Mouse (Mus musculus) midbrain, embryonic 12.5 days (tissue): ENCODE measurements around the gene Olfr31. TPM values are rescaled to one million over a fixed set of nuclear protein-coding genes. Genes with fewer than 3 reads are reported as not detected.

Source experiments
- ATAC-seq: fragments of 200-750 bp; cut with Nextera tagmentation; 2 replicates; pipeline ENCODE4 v1.8.0; 2017; ENCODE audit warnings: low read depth, moderate TSS enrichment, moderate library complexity; ENCODE audit not compliant: low FRiP score
- H3K27ac ChIP-seq: fragments of 300-500 bp; sonication (generic); replicated peaks from 2 replicates; pipeline ENCODE4 v1.5.1; 2016; ENCODE audit warnings: mild to moderate bottlenecking
- H3K27me3 ChIP-seq: fragments of 300-500 bp; sonication (generic); 2 replicates; pipeline ENCODE4 v1.6.1; 2016; ENCODE audit warnings: mild to moderate bottlenecking
- H3K36me3 ChIP-seq: fragments of 300-500 bp; sonication (generic); 2 replicates; pipeline ENCODE4 v1.6.1; 2016
- H3K4me1 ChIP-seq: fragments of 300-500 bp; sonication (generic); 2 replicates; pipeline ENCODE4 v1.6.1; 2016
- H3K4me2 ChIP-seq: fragments of 300-500 bp; sonication (generic); replicated peaks from 2 replicates; pipeline ENCODE4 v1.6.1; 2016; ENCODE audit warnings: mild to moderate bottlenecking, moderate library complexity
- H3K4me3 ChIP-seq: fragments of 300-500 bp; sonication (generic); 2 replicates; pipeline ENCODE4 v1.5.1; 2016; ENCODE audit warnings: mild to moderate bottlenecking
- H3K9ac ChIP-seq: fragments of 300-500 bp; sonication (generic); replicated peaks from 2 replicates; pipeline ENCODE4 v1.6.1; 2016; ENCODE audit warnings: mild to moderate bottlenecking, moderate library complexity
- H3K9me3 ChIP-seq: fragments of 300-500 bp; sonication (generic); 2 replicates; pipeline ENCODE4 v1.6.1; 2016; ENCODE audit warnings: mild to moderate bottlenecking
- WGBS: fragments of 180-500 bp; shearing (Covaris S2); methylation state at CpG from one replicate; pipeline ENCODE4 v1.1.7; 2016; 5-methylcytosine and 5-hydroxymethylcytosine counted together
- polyA plus RNA-seq: library from polyadenylated mRNA; unstranded; fragments of >200 nt; fragmentation: Nextera tagmentation; extraction: Ambion mirVana; gene quantifications from 2 replicates; pipeline ENCODE4 v1.2.1, GENCODE M21; 2016

Gene Olfr31
- polyA plus RNA-seq, 1 experiment from 2014 or later, result not detected

DNA sequence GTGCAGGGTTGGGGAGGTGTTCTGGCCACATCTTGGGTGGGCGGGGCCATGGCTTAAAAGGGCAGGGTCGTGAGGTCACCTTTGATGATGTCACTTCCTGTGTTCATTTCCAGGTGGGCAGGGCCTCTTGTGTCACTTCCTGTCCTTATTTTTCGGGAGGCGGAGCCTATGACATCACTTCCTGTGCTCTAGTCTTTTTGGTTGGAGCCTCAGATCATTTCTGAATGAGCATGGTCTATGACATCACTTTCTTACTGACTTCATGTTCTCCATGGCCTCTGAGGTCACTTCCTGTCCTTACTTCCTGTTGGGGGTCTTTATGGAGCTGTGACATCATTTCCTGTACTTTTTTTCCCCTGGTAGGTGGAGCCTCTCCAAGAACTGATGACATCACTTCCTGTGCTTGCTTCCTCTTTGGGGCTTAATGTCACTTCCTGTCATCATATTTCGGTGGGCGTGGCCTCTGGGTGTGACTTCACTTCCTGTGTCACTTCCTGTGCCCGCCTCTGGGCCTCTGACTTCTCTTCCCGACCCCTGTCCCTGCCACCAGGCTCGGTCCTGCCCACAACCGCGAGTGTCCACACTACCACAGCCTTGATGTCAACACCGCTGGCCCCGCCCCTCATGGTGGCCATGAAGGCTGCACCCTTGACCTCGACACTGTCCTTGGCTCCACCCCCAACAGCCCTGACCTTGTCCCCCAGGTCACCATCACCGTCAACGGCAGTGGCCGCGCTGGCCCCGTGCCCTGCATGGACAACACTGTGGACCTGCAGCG, 27.0 kb downstream of the Olfr31 start:
- Histone ChIP-seq H3K4me2 (no peak overlapping the region), H3K4me3 (no peak overlapping the region), H3K9ac (no peak overlapping the region), H3K36me3 (0 out of 2 replicates have a peak, but pooled peaks cover 13% of the 10 kb centered on the region), H3K27me3 (no peaks in the 10 kb centered on the region), H3K27ac (no peak overlapping the region), H3K9me3 (peaks cover 59% of the 10 kb centered on the region), H3K4me1 (no peaks in the 10 kb centered on the region; the same call in 1 of the 2 replicates)
- WGBS, result 96% methylated on average over 20 of the region's 20 CpGs
- no peak for ATAC-seq

DNA sequence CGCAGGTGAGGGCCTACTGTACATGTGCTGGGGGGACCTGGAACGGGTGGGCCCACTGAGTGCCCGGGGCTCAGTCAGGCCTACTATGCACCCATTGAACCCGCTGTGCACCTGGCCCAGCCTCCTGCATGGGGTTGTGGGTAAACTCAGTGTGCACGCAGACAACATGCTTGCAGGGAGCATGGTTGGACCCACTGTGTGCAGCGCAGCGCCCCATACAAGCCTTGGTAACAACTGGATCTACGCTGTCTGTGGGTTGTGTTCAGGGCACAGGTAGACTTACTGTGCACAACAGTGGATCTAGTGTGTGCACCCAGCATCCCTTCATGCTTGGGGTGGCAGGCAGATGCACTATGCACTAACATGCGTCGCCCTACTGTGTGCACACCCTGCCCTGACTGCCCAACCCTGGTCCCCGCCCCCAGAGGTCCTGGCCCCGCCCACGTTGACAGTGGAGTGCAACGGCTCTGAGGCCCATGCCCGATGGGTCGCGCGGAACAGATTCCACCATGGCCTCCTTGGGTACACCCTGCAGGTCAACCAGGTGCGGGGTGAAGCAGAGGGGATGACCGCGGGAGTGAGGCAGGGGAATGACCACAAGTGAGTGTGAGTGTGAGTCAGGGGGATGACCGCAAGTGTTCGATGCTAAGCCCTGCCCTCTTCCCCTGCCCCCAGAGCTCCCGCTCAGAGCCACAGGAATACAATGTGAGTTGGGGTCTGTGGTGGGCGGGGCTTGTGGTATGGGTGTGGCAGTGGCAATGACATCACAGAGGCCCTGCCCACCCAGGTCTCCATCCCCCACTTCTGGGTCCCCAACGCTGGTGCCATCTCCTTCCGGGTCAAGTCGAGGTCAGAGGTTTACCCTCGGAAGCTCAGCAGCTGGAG, 27.9 kb downstream of the Olfr31 start:
- no peaks in the 10 kb centered on the region for H3K27me3 ChIP-seq
- peaks cover 62% of the 10 kb centered on the region for H3K9me3 ChIP-seq
- no peak for ATAC-seq
- H3K36me3 ChIP-seq, result 0 out of 2 replicates have a peak, but pooled peaks cover 13% of the 10 kb centered on the region
- H3K9ac ChIP-seq, result no peak overlapping the region
- no peak overlapping the region for H3K27ac ChIP-seq
- WGBS, result 96% methylated on average over 29 of the region's 29 CpGs
- H3K4me2 ChIP-seq, result no peak overlapping the region
- H3K4me1 ChIP-seq, result no peaks in the 10 kb centered on the region; the same call in 1 of the 2 replicates
- no peak overlapping the region for H3K4me3 ChIP-seq

DNA sequence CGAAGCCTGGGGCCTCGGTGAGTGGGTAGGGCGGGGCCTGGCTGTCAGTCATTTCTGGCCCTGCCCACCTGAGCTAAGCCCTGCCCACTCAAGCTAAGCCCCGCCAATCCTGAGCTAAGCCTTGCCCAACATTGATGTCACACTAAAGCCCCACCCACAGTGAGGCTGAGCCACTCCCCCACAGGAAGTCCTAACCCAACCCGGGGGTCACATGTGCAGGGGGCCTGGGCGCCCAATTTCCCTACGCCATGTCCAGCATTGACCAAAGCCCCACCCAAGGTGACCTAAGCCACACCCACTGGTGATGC, 28.5 kb downstream of the Olfr31 start:
- Histone ChIP-seq H3K36me3 (0 out of 2 replicates have a peak, but pooled peaks cover 13% of the 10 kb centered on the region), H3K4me3 (no peak overlapping the region), H3K4me2 (no peak overlapping the region), H3K27me3 (no peaks in the 10 kb centered on the region), H3K27ac (no peak overlapping the region), H3K4me1 (no peaks in the 10 kb centered on the region; the same call in 1 of the 2 replicates), H3K9me3 (peaks cover 65% of the 10 kb centered on the region), H3K9ac (no peak overlapping the region)
- 99% methylated on average over 7 of the region's 7 CpGs for WGBS
- no peak for ATAC-seq

DNA sequence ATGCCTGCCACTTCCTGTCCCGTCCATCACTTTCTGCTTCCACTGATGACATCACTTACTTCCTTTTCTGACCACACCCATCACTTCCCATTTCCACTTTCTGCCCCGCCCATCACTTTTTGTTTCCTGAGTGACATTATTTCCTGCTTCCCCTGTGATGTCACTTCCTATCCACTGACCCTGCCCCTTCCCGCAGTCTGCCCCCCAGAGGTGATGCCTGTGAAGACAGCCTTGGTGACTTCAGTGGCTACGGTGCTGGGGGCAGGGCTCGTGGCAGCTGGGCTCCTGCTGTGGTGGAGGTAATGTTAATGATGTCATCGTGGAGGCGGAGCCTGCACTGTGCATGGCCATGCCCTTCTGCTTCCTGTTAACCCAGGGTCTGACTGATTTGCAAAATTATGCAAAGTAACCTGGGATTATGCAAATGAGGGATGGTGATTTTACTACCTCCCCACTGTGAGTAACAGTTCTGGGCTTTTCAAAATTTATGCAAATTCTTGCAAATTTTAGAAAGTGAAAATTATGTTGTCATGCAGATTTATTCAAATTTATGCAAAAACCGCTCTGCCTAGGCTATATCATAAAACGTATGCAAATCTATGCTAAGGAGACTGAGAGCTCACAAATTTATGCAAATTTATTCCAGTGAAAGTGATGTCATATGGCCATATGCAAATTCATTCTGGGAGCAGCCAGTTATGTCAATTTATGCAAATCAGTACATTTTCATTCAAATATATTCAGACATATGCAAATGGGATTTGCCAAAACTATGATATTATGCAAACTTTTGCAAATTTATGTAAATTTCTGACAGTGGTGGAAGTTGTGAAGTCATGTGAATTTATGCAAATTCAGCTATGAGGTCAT, 29.3 kb downstream of the Olfr31 start:
- Histone ChIP-seq H3K36me3 (0 out of 2 replicates have a peak, but pooled peaks cover 13% of the 10 kb centered on the region), H3K9me3 (peaks cover 62% of the 10 kb centered on the region), H3K4me3 (no peak overlapping the region), H3K4me2 (no peak overlapping the region), H3K27me3 (no peaks in the 10 kb centered on the region), H3K9ac (no peak overlapping the region), H3K27ac (no peak overlapping the region), H3K4me1 (no peaks in the 10 kb centered on the region)
- ATAC-seq, result peak; percentile 13
- 91% methylated on average over 9 of the region's 9 CpGs for WGBS

DNA sequence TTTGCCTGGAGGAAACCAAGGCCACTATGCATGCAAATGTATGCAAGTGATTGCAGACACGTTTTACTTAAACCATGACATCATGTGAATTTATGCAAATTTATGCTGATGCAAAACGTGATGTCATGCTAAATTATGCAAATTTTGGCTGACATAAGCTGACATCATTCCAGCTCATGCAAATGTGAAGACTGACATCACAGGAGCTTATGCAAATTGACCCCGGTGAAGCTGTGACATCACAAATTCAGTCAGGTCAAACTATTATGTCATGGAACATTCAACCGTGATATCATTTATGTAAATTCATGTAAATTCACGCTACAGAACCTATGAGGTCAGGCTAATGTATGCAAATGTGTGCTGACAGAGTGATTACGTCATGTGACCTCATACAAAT, 30.0 kb downstream of the Olfr31 start:
- Histone ChIP-seq H3K4me1 (no peaks in the 10 kb centered on the region), H3K27me3 (no peaks in the 10 kb centered on the region), H3K4me2 (no peak overlapping the region), H3K9me3 (peaks cover 56% of the 10 kb centered on the region), H3K9ac (no peak overlapping the region), H3K27ac (no peak overlapping the region), H3K4me3 (no peak overlapping the region), H3K36me3 (0 out of 2 replicates have a peak, but pooled peaks cover 13% of the 10 kb centered on the region)
- WGBS, result 80% methylated on average over 6 of the region's 6 CpGs
- ATAC-seq, result no peak

DNA sequence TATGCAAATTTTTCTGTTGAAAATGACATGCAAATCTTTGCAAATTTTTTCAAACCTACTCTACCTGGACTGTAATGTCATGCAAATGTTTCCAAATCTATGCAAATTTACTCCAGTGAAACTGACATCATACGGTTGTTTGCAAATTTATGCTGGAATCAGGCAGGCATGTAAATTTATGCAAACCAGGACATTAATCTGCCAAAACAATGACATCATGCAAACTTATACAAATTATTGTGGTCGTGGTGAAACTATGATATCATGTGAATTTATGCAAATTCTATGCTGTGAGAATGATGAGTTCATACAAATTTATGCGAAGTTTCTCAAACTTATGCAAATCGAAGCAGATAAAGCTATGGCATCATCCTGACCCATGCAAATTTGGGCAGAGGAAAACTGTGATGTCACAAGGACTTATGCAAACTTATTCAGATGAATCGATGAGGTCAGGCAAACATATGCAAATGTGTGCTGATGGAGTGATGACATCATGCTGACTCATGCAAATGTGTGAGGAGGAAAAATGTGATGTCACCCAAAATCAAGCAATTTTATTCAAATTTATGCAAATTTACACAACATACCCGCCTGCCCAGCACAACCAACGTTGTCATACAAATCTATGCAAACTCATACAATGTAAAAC, 30.6 kb downstream of the Olfr31 start:
- peaks cover 50% of the 10 kb centered on the region for H3K9me3 ChIP-seq
- H3K9ac ChIP-seq, result no peak overlapping the region
- H3K4me2 ChIP-seq, result no peak overlapping the region
- ATAC-seq, result 0 out of 2 replicates have a peak, but pooled peaks have one; percentile 0
- H3K4me1 ChIP-seq, result no peaks in the 10 kb centered on the region
- H3K27me3 ChIP-seq, result no peaks in the 10 kb centered on the region
- 0 out of 2 replicates have a peak, but pooled peaks cover 13% of the 10 kb centered on the region for H3K36me3 ChIP-seq
- no peak overlapping the region for H3K4me3 ChIP-seq
- no peak overlapping the region for H3K27ac ChIP-seq
- WGBS, result 94% methylated on average over 7 of the region's 7 CpGs

DNA sequence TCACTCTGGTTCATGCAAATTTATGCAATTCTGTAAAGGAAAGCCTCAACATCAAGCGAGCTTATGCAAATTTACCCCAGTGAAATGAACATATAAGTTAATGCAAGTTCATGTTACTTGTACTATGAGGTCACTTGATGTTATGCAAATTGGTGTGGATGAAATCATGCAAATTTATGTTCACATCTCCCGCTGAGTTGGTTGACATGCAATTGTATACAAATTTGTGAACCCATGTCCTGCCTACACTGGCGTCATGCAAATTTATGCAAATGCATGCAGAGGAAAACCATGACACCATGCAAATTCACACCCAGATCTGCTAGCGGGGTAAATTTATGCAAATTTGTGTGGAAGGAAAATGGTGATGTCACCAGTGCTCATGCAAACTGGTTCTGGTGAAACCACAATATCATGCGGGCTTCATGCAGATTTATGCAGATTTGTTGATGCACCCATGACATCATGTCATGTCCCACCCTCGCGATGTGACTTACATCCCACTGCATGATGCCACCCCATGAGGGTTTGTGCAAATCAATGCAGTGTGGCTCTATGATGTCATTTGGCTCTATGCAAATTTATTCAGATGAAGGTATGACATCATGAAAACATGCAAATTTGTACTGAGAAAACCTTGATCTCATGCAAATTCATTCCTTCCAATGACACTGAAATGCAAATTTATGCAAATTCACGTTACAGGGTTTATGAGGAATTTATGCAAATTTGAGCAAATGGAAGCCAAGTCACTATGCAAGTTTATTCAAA, 31.3 kb downstream of the Olfr31 start:
- ATAC-seq, result peak; percentile 39
- H3K9me3 ChIP-seq, result peaks cover 43% of the 10 kb centered on the region

DNA sequence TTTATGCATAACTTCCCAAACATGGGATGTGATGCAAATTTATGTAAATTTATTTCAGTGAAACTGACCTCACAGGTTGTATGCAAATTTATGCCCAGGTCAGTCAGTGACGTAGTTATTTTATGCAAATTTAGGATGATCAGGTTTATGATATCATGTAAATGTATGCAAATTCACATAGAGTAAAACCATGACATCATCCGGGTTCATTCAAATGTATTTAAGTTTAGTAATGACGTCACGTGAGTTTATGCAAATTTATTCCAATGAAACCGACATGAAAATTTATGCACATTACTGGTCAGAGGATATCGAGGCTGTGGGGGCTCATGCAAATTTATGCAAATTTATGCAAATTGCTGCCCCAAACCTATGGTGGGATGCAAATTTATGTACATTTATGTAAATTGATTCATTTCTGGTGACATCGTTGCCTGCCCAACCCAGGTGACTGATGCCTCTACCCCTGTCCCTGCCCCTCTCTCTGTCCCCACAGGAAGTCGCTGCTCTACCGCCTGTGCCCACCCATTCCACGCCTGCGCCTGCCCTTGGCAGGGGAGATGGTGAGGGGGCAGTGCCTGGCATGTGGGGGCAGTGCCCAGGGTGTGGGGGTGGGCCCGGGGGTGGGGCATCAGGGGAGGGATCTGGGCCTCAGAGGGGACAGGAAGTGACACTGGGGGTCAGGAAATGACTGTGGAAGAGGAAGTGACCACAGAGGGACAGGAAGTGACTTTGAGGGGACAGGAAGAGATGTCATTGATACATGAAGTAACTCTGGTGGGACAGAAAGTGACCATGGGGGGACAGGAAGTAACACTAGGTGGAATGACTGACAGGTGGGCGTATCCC, 32.1 kb downstream of the Olfr31 start:
- ATAC-seq, result peak; percentile 59
- H3K27ac ChIP-seq, result no peak overlapping the region

More for the DNA sequence above, 31.3 kb downstream of the Olfr31 start:
- no peaks in the 10 kb centered on the region for H3K4me1 ChIP-seq
- no peak overlapping the region for H3K4me3 ChIP-seq
- 87% methylated on average over 8 of the region's 8 CpGs for WGBS
- no peak overlapping the region for H3K4me2 ChIP-seq
- no peak overlapping the region for H3K9ac ChIP-seq
- H3K27me3 ChIP-seq, result no peaks in the 10 kb centered on the region
- no peak overlapping the region for H3K27ac ChIP-seq
- 0 out of 2 replicates have a peak, but pooled peaks cover 9% of the 10 kb centered on the region for H3K36me3 ChIP-seq

DNA sequence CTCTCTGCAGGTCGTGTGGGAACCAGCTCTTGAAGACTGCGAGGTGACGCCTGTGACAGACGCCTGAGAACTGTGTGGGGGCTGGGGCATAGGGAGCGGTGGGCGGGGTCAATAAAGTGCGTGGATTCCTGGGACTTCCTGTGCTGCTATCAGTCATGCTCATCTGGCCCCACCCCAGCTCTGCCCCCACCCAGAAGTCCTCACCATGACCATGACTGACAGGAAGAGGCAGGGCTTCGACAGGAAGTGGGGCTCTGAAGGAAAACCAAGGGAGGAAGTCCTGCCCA, 32.7 kb downstream of the Olfr31 start:
- 91% methylated on average over 8 of the region's 8 CpGs for WGBS
- H3K9me3 ChIP-seq, result peaks cover 29% of the 10 kb centered on the region
- 0 out of 2 replicates have a peak, but pooled peaks cover 2% of the 10 kb centered on the region for H3K36me3 ChIP-seq
- H3K4me2 ChIP-seq, result no peak overlapping the region
- no peaks in the 10 kb centered on the region for H3K4me1 ChIP-seq
- H3K27me3 ChIP-seq, result no peaks in the 10 kb centered on the region
- no peak overlapping the region for H3K4me3 ChIP-seq
- no peak overlapping the region for H3K9ac ChIP-seq
- ATAC-seq, result peak; percentile 11; the same call in 1 of the 2 replicates
- no peak overlapping the region for H3K27ac ChIP-seq

More for the DNA sequence above, 32.1 kb downstream of the Olfr31 start:
- Histone ChIP-seq H3K36me3 (0 out of 2 replicates have a peak, but pooled peaks cover 7% of the 10 kb centered on the region), H3K9me3 (peaks cover 35% of the 10 kb centered on the region), H3K4me3 (no peak overlapping the region), H3K9ac (no peak overlapping the region), H3K27me3 (no peaks in the 10 kb centered on the region), H3K4me2 (no peak overlapping the region), H3K4me1 (no peaks in the 10 kb centered on the region)
- 85% methylated on average over 13 of the region's 13 CpGs for WGBS
